Mouse (Mus musculus) brain, embryonic 18.5 days (tissue): ENCODE data around the gene Zfp296.
"Not testable (repeated sequence)": the region's sequence is repeated elsewhere in the genome, so short reads cannot be mapped to it uniquely, and the experiment has no call there.

Experiments
- DNase-seq: peaks from one replicate; pipeline ENCODE4 v3.0.0-alpha.2; 2012; ENCODE audit warnings: low read depth, low spot score

Gene Zfp296

DNA sequence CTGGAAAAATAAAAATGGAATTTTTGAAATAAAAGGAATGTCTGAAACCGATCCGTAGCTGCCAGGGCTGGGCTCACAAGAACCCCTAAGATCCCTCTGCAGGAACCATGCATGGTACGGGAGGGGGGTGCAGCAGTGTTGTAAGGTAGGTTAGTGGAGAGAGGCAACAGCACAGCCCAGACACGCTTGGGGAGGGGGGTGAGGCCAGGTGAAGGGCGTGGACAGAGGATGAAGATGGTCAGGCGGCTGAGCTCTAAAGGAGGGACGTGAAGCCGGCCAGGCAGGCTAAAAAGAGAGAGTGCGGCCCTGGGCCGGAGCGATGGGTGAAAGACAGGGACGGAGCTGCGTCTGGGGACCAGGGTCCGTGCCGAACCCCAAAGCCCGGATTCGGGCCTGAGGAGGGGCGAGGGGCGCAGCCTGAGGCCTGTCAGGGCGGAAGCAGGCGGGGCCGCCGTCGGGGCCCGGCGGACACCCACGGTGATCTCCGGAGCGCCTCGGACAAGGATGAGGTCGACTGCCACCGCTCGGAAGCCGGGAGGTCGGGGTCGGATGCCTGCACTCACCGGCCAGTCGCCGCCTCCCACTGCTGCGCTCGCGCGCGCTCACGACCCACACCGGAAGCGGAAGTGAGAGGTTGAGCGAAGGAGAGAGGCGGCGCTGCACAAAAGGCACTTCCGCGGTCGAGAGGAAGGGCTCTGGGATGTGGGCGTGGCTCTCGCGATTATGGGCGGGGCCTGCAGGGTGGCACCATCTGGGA, 26.9 kb downstream of the Zfp296 start, which contains the start of gene Clasrp:
Clasrp (minus strand) TSS at position 638 of the 757 bp plus-strand sequence.
- peak; percentile 78 for DNase-seq

DNA sequence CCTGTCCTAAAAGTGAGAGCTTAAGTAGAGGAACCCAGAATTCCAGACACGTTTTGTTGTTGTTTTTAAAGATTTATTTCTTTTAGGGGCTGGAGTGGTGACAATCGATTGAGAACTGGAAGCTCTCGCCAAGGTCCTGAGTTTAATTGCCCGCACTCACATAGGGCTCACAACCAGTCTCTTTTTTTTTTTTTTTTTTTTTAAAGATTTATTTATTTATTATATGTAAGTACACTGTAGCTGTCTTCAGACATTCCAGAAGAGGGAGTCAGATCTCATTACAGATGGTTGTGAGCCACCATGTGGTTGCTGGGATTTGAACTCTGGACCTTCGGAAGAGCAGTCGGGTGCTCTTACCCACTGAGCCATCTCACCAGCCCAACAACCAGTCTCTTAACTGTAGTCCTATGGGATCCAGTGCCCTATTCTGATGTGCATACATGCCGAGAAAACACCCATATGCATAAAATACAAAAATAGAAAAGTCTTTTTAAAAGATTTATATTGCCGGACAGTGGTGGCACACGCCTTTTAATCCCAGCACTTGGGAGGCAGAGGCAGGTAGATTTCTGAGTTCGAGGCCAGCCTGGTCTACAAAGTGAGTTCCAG, 27.6 kb downstream of the Zfp296 start:
- not testable (repeated sequence) for DNase-seq

DNA sequence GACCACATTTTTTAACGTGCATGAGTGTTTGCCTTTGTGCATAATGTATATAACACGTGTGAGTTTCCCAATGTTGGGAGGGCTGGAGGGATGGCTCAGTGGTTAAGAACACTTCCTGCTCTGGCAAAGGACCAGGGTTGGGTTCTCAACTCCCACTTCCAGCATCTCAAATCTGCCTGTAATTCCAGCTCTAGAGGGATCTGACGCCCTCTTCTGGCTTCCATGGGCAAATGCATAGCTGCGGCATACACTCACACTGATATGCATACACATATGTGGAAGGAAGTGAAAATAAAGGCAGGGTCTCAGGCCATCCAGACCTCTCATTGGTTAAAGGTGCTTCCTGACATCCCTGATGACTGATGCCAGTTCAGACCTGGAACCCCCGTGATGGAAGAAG, 30.2 kb downstream of the Zfp296 start:
- no peak for DNase-seq

DNA sequence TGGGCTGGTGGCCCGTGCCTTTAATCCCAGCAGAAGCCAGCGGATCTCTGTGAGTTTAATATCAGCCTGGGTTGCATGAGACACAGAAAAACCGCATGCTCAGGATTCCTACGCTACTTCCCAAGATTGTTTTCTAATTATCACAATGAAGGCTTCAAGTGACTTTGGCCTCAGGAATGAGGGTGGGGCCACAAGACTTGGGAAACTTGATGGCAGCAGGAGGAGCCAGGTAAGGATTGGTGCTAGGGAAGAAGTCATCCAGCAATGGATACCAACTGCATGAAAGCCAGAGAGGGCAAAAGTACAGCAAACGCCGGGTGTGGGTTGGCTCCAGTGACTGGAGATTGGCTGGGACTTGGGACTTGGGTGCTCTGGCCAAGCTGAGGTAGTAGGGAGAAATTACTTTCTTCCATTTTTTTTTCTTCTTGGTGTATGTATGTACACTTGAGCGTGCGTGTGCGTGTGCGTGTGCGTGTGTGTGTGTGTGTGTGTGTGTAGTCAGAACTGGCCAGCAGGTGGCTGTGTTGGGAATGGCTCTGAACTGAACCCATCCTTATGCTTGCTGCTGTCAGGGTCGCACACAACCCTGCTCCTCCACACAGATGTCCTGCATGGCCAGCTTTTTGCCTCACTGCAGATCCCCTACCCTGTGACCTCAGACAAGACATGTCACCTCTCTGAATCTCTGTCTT, 32.7 kb downstream of the Zfp296 start:
- no peak for DNase-seq

DNA sequence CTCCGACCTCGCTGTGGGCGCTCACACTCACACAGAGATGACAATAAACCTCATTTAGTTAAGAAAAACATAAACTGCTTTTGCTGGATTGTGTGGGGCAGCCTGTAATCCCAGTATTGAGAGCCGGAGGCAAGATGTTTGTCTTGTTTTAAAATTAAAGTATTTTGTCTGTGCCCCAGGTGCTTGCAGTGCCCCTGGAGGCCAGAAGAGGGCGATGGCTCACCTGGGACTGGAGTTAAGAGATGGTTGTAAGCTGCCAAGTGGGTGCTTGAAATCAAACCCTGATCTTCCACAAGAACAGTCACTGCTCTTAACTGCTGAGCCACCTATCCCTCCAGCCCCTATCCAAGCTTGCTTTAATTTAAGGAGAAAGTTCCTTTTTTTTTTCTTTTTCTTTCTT, 33.9 kb downstream of the Zfp296 start:
- no peak for DNase-seq

DNA sequence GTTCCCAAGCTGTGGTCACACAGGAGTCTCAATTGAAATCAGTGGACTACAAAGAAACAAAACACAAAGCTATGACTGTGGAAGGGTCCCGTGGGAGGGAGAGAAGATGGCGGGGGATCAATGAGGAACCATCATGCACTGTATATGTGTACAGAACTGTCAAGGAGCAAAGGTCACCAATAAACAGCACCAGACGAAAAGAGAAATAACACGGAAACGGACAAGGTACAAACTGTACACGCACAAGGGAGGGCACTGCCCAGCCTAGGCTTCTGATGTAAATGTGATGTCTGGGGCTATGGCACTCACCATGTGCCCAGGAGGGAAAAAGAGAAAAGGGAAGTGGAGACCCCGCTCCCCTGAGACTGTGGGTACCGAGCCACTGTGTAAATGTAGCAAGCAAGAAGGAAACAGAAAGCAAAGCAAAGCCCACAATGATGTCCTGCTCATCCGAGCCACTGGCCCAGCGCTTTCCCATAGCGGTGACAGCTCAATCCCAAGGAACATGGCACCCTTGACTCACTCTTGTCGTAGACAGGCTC, 38.0 kb downstream of the Zfp296 start:
- no peak for DNase-seq

DNA sequence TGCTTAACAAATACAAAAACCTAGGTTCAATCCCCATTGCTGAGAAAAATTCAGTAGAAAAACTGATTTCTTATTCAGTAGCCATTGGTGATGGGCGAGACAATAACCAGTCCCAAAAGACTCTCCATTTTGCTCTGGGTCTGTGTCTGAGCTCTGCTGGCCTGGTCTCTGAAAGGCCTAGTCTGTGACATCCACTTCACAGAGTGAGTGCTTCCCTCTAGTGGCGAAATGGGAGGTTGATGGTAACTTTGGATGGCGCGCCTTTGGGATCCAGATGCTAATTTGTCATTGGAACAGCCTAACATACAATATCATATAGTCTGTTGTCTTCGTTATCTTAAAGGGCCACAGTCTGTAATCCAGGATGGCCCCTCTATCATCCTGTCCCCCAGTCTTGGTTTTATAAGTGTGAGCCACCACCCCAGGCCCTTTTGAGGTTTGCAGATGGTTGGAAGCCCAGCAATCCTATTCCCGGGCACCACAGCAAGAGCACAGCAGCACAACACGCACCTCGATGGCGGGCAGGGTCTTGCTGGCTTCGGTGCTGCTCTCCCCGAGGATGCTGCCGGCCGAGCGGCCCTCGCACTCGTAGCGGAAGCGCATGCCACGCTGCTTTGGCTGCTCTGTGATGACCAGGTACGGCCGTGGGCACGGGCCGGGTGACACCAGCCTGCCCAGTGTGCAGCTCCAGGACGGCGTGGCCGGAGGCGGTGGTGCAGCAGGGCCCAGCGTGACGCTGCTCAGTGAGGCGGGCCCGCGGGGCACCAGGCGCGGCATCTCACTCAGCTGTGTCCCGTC, 42.1 kb downstream of the Zfp296 start:
- DNase-seq: no peak

DNA sequence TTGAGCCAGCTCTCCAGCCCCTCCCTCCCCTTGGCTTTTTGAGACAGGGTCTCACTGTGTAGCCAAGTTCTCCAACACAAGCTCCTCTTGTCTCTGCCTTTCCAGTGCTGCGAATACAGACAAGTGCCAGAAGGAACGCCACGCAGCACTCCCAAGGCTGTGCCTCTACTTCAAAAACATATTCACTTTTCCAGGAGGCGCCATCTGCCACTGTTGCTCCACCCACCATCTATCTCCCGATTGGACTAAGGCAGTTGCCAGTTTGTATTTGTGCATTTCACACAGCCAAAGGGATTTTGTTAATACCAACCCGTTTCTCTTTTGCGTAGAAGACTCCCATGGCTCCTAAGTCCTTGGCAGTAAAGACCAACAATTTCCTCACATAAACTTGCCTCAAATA, 43.7 kb downstream of the Zfp296 start:
- no peak for DNase-seq

DNA sequence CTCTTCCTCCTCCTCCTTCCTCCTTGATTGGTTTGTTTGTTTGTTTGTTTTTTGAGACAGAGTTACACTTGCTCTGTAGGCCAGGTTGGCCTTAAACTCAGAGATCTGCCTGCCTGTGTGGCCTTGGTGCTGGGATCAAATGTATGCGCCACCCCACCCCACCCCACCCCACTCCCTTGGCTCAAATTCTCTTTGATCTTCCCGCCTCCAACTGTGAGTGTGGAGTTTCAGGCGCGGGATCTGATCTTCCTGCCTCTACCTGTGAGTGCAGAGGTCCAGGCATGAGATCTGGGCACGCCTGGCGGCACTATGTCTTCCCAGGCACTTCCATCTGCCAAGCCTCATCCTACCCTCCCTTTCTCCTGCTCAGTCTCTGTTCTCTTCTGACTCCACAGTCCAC, 45.2 kb downstream of the Zfp296 start:
- no peak for DNase-seq

DNA sequence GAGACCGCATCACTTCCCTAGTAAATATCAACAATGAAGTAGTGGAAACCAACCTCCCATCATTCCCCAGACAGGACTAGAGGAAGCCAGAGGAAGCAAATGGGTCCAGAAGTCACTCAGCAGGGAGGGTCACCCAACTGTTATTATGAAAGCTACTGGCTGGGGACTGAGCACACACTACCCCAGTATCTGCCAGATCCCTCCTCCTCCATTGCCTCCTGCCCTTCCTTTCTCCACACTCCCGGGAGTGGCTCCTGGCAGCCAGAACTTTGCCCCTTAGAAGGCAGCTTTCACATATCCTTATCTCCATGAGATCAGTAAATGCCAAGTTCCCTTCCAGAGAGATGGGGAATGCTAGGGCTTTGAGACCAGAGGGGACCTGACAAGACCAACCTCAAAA, 46.3 kb downstream of the Zfp296 start:
- DNase-seq: no peak

DNA sequence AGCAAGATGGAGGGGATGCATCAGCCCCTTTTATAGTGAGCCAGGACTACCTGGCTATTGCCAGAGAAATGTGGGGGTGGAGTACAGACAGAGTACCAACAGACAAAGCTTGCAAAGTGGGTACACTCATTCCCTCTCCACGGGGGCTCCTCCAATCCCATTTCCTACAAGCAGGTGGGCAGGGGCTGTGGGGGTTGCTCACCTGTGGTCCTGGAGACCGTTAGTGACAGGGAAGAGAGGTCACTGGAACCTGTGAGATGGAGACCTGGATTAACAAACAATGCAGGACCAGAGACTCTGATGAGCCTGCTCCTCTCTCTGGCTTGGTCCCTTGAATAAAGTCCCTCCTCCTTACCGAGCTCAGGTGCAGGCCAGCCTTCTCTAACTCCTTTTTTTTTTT, 50.6 kb downstream of the Zfp296 start:
- no peak for DNase-seq

DNA sequence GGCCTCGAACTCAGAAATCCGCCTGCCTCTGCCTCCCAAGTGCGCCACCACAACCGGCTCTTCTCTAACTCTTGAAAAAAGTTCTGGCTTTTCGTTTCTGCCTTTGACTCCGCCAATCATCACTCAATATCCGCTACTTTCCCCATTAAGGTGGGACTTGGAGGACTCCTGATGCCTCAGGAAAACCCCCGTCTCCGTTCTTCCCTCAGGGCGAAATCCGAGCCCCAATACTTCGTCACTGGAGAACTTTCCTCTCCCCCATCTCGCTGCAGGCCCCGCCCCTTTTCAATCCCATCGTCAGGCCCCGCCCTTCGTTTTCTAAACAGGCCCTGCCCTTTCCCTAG, 51.1 kb downstream of the Zfp296 start:
- DNase-seq: no peak

DNA sequence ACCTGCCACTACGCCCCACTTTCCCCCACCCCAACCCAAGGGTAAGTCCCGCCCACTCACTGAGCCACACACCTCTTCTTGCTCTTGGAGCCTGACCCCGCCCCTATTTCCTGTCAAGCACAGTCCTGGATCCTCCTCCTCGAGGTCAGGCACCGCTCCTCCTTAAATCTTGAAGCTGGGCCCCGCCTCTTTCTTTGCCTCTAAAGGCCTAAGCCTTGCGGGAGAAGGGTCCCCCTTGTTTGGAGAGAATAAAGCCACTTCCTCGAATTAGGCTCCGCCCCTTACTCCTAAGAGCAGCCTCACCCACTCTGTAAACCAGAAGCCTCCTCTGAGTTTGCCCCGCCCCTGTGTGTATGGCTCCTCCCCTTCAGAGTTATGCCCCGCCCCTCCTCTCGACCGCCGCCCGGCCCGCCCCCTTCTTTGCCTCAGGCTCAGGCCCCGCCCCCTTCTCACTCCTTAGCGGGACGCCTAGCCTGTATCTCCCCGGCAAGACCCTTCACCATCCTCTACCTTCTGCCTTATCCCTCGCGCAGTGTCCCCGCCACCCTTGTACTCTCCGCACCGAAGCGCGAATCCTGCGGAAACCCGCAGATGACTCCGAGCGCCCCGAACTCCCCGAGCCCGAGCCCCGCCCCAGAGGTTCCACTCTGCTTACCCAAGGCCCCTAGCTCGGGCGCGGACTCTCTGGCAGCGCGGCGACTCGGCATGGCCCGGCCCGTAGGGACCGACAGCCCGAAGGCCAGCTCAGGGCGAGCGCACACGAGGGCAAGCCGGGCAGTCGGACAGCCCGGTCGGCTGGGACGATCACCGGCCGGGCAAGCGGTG, 51.7 kb downstream of the Zfp296 start:
- DNase-seq: peak; percentile 50

DNA sequence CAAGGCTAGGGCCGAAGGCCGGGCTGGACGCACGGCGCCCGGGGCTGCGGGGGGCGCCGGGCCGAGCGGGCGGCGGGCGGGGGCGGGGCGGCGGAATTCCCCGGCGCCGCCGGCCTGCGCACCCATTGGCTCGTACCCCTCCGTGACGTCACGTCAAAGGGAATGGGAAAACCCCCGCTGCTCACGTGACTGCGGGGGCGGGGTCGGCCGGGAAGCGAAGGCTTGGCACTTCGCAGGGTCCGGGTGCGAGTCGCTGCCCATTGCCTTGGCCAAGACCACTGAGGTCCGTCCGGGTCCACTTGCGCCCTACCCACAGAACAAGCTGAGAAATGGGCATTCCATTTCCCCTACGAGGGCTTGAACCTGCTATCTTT, 52.3 kb downstream of the Zfp296 start, which contains the start of gene Relb:
Relb (minus strand) TSS at position 78 of the 374 bp plus-strand sequence.
- peak; percentile 54 for DNase-seq
